Mouse (Mus musculus) heart, embryonic 12.5 days (tissue): ENCODE data around the gene Ddx28. TPM values are rescaled to one million over a fixed set of nuclear protein-coding genes. Genes with fewer than 3 reads are reported as not detected.
A peak's percentile ranks its signal among the peaks of the same experiment; 100 is the strongest.

Experiments
- ATAC-seq: fragments of 200-750 bp; cut with Nextera tagmentation; 2 replicates; pipeline ENCODE4 v1.8.0; 2017; ENCODE audit warnings: moderate TSS enrichment, moderate library complexity; ENCODE audit not compliant: insufficient number of reproducible peaks, low FRiP score
- H3K27ac ChIP-seq: fragments of 300-500 bp; sonication (generic); 2 replicates; pipeline ENCODE4 v1.5.1; 2016; ENCODE audit warnings: mild to moderate bottlenecking, moderate library complexity; ENCODE audit not compliant: poor library complexity, severe bottlenecking
- H3K27me3 ChIP-seq: fragments of 300-500 bp; sonication (generic); replicated peaks from 2 replicates; pipeline ENCODE4 v1.6.1; 2016; ENCODE audit warnings: mild to moderate bottlenecking, moderate library complexity
- H3K36me3 ChIP-seq: fragments of 300-500 bp; sonication (generic); 2 replicates; pipeline ENCODE4 v1.6.1; 2016; ENCODE audit warnings: mild to moderate bottlenecking, moderate library complexity
- H3K4me1 ChIP-seq: fragments of 300-500 bp; sonication (generic); replicated peaks from 2 replicates; pipeline ENCODE4 v1.6.1; 2016; ENCODE audit warnings: mild to moderate bottlenecking
- H3K4me2 ChIP-seq: fragments of 300-500 bp; sonication (generic); 2 replicates; pipeline ENCODE4 v1.6.1; 2016; ENCODE audit warnings: mild to moderate bottlenecking, moderate library complexity
- H3K4me3 ChIP-seq: fragments of 300-500 bp; sonication (generic); 2 replicates; pipeline ENCODE4 v1.5.1; 2016; ENCODE audit warnings: mild to moderate bottlenecking
- H3K9ac ChIP-seq: fragments of 300-500 bp; sonication (generic); 2 replicates; pipeline ENCODE4 v1.6.1; 2016; ENCODE audit warnings: mild to moderate bottlenecking, moderate library complexity
- H3K9me3 ChIP-seq: fragments of 300-500 bp; sonication (generic); replicated peaks from 2 replicates; pipeline ENCODE4 v1.6.1; 2016; ENCODE audit warnings: mild to moderate bottlenecking, moderate library complexity
- WGBS: fragments of 180-500 bp; shearing (Covaris S2); methylation state at CpG from one replicate; pipeline ENCODE4 v1.1.7; 2016; 5-methylcytosine and 5-hydroxymethylcytosine counted together
- polyA plus RNA-seq: library from polyadenylated mRNA; unstranded; fragments of >200 nt; fragmentation: Nextera tagmentation; extraction: Ambion mirVana; gene quantifications from 2 replicates; pipeline ENCODE4 v1.2.1, GENCODE M21; 2016

Ddx28 gene
- polyA plus RNA-seq: 12.7 and 13.7 TPM in 2 replicates

- H3K27ac ChIP-seq: peak within 1 kb of the TSS; percentile 40; the same call in 1 of the 2 replicates
- 2% methylated on average over 6 of the region's 6 CpGs for WGBS
- peak within 1 kb of the TSS; percentile 87 for H3K4me3 ChIP-seq
- no peaks in the 10 kb centered on the region for H3K27me3 ChIP-seq
- H3K4me1 ChIP-seq: peaks cover 16% of the 10 kb centered on the region
- no peaks in the 10 kb centered on the region for H3K9me3 ChIP-seq
- peak within 1 kb of the TSS; percentile 90 for H3K9ac ChIP-seq
- peaks cover 8% of the 10 kb centered on the region; the same call in 1 of the 2 replicates for H3K36me3 ChIP-seq
- H3K4me2 ChIP-seq: peak within 1 kb of the TSS; percentile 96
- no peak for ATAC-seq
Measured at GRCm38 (mm10) chr8:106011643-106011986, at the start of gene Ddx28. Gene Ddx28, minus strand, starts transcription at chr8:106011882.

DNA sequence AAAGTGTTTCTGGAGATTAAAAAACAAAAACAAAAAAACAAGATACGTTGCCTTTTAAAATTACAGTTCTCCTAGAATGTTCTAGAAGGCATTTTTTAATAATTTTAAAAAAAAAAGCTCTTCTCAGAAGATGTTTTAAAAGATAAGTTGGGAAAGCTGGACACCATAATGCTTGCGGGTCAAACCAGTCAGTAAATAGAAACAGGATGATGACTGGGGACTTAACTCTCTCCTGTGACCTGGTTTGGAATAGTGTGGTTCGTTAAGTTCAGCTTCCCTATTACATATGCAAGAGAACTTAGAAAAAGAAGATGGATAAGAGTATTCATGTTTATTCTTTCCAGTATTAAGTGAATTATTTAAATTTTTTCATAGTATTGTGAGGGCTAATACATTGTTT is 48.8 kb upstream of the Ddx28 start:
- Histone ChIP-seq H3K4me2 (peak overlapping the region; percentile 66), H3K27ac (0 out of 2 replicates have a peak overlapping the region, but pooled peaks have one; percentile 93), H3K4me3 (peak overlapping the region; percentile 76), H3K27me3 (no peaks in the 10 kb centered on the region), H3K4me1 (peaks cover 23% of the 10 kb centered on the region), H3K36me3 (no peaks in the 10 kb centered on the region), H3K9ac (no peak overlapping the region; the same call in 1 of the 2 replicates), H3K9me3 (no peaks in the 10 kb centered on the region)
- no peak for ATAC-seq
- 6% methylated on average over 3 of the region's 3 CpGs for WGBS

DNA sequence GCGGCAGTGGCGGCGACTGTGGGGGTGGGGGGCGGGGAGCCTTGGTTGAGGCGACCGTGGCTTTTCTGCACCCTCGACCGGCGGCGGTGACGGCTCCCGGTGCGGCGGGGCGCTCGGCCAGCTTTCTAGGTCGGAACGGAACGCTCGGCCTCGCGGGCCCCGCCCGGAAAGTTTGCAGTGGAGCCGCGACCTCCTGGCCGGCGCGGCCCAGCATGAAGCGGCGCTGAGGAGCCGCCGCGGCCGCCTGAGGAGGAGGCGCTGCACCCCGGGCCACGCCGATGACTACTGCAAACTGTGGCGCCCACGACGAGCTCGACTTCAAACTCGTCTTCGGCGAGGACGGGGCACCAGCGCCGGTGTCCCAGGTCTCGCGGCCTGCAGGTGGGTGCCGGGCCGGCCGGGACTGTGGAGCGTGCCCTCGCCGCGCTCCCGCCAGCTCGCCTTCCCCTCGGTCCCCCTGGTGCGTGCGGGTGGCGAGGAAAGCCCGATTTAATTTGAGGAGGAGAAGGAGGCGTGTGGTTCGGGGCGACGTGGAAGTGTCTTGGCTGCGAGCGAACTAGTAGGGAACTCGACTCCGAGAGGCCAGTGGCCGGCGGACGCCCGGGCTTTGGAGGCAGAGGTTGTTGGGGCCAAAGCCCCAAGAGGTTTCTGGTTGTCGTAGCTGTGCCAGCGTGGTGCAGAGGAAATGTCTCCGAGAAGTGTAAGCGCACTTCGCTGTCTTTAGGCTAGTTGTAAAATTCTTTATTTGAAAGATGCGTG is 48.1 kb upstream of the Ddx28 start:
- WGBS: under 1% methylated on average over 78 of the region's 83 CpGs
- Histone ChIP-seq H3K9ac (peak overlapping the region; percentile 87), H3K27ac (peak overlapping the region; percentile 93), H3K4me2 (peak overlapping the region; percentile 81), H3K27me3 (no peaks in the 10 kb centered on the region), H3K4me3 (peak overlapping the region; percentile 76), H3K9me3 (no peaks in the 10 kb centered on the region), H3K36me3 (no peaks in the 10 kb centered on the region), H3K4me1 (peaks cover 23% of the 10 kb centered on the region)
- ATAC-seq: peak; percentile 82

DNA sequence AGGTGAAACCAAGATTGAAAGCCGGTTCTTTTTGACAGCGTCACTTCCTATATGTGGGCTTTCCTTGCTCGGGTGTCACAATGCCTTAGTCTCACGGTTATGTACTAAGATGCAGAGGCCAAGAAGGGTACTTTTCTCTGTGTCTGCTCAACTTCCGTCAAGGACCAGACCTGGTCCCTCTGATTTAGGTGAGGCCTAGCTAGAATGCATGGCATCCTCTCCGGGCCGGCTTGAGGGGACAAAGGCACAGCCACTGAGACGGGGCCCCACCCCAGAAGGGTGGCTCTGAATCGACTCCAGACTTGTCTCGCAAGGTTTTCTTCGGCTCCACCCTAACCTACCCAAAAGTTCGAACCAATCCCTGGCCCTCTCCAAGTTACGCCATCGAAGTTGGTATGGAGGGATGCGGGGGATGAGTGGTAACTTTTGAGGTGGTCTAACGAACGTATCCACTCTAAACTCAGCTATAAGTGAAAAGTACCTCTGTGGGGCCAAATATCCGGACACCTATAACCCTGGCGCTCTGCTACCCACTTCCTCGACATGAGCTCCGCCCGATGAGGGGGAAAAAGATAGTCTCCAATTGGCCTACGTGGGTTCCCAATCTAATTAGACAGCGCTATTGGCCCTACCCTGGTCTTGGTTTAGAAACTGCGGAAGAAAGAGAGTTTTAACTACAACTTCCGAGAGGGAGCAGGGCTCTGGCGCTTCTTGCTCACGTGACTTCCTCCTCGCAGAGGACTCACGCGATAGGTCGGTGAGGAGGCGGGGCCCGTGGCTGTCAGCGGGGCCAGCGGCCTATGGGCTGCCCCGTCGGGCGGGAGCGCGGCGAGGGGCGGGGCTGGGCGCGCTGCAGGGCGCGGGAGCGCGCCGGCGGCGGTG is 47.3 kb upstream of the Ddx28 start, which contains the start of gene Nfatc3:
Gene Nfatc3, plus strand, starts transcription at position 110 of the 882 bp plus-strand sequence.
- Histone ChIP-seq H3K9me3 (no peaks in the 10 kb centered on the region), H3K4me2 (peak within 1 kb of the TSS; percentile 81), H3K4me1 (peaks cover 26% of the 10 kb centered on the region), H3K9ac (peak within 1 kb of the TSS; percentile 87), H3K27me3 (no peaks in the 10 kb centered on the region), H3K36me3 (0 out of 2 replicates have a peak, but pooled peaks cover 6% of the 10 kb centered on the region), H3K4me3 (peak within 1 kb of the TSS; percentile 76), H3K27ac (peak within 1 kb of the TSS; percentile 93)
- ATAC-seq: peak; percentile 98
- WGBS: 1% methylated on average over 51 of the region's 52 CpGs

- no peak for ATAC-seq
- peaks cover 29% of the 10 kb centered on the region for H3K36me3 ChIP-seq
- no peak overlapping the region for H3K4me3 ChIP-seq
- WGBS: 83% methylated on average over 4 of the region's 4 CpGs
- peaks cover 19% of the 10 kb centered on the region for H3K4me1 ChIP-seq
- H3K9ac ChIP-seq: no peak overlapping the region
- H3K9me3 ChIP-seq: no peaks in the 10 kb centered on the region
- H3K4me2 ChIP-seq: no peak overlapping the region
- no peaks in the 10 kb centered on the region for H3K27me3 ChIP-seq
- H3K27ac ChIP-seq: no peak overlapping the region
Measured at GRCm38 (mm10) chr8:106056455-106056982, 44.8 kb upstream of the Ddx28 start.

GRCm38 (mm10) chr8:106055038-106055437 is 43.4 kb upstream of the Ddx28 start:
- ATAC-seq: no peak
- Histone ChIP-seq H3K27ac (no peak overlapping the region), H3K27me3 (no peaks in the 10 kb centered on the region), H3K9me3 (no peaks in the 10 kb centered on the region), H3K9ac (no peak overlapping the region), H3K4me3 (no peak overlapping the region), H3K4me2 (no peak overlapping the region), H3K36me3 (peaks cover 41% of the 10 kb centered on the region), H3K4me1 (peaks cover 12% of the 10 kb centered on the region)
- 68% methylated on average over 3 of the region's 3 CpGs for WGBS

GRCm38 (mm10) chr8:106054190-106054811 is 42.6 kb upstream of the Ddx28 start:
- Histone ChIP-seq H3K9ac (no peak overlapping the region), H3K27me3 (no peaks in the 10 kb centered on the region), H3K36me3 (peaks cover 48% of the 10 kb centered on the region), H3K4me2 (no peak overlapping the region), H3K4me1 (peaks cover 12% of the 10 kb centered on the region), H3K4me3 (no peak overlapping the region), H3K9me3 (no peaks in the 10 kb centered on the region), H3K27ac (no peak overlapping the region)
- ATAC-seq: no peak
- 67% methylated on average over 6 of the region's 6 CpGs for WGBS

DNA sequence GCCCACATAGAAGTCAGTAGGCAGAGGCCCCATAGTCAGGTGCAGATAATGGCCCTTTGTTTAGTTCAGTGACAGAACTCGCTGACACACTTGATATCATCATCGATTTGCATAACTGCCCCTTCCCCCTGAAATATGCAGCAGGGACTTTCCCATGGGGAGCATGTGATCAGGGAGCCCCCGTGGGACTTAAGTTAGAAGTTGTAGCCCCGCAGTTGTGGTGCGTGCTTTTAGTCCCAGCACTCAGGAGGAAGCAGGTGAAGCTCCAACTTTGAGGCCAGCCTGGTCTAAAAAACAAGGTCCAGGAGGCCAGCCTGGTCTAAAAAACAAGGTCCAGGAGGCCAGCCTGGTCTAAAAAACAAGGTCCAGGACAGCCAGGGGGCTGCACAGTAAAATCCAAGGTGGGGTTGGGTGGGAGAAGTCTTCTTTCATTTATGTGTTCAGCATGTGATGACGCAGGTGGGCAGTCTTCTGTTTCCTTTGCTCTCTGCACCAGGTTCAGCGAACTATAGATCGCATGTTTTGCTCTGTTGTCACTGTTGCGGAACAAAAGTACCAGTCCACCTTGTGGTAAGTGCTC is 40.9 kb upstream of the Ddx28 start:
- Histone ChIP-seq H3K27ac (no peak overlapping the region), H3K27me3 (no peaks in the 10 kb centered on the region), H3K4me1 (peaks cover 7% of the 10 kb centered on the region; the same call in 1 of the 2 replicates), H3K4me3 (no peak overlapping the region), H3K9me3 (no peaks in the 10 kb centered on the region), H3K4me2 (no peak overlapping the region), H3K9ac (no peak overlapping the region), H3K36me3 (peaks cover 53% of the 10 kb centered on the region)
- 85% methylated on average over 9 of the region's 9 CpGs for WGBS
- ATAC-seq: no peak

GRCm38 (mm10) chr8:106051068-106051467 is 39.4 kb upstream of the Ddx28 start:
- H3K27ac ChIP-seq: no peak overlapping the region
- no peak overlapping the region for H3K9ac ChIP-seq
- no peak for ATAC-seq
- H3K4me2 ChIP-seq: no peak overlapping the region
- H3K4me1 ChIP-seq: peaks cover 7% of the 10 kb centered on the region; the same call in 1 of the 2 replicates
- H3K9me3 ChIP-seq: no peaks in the 10 kb centered on the region
- peaks cover 60% of the 10 kb centered on the region for H3K36me3 ChIP-seq
- H3K27me3 ChIP-seq: no peaks in the 10 kb centered on the region
- no peak overlapping the region for H3K4me3 ChIP-seq
- 87% methylated on average over 3 of the region's 3 CpGs for WGBS

DNA sequence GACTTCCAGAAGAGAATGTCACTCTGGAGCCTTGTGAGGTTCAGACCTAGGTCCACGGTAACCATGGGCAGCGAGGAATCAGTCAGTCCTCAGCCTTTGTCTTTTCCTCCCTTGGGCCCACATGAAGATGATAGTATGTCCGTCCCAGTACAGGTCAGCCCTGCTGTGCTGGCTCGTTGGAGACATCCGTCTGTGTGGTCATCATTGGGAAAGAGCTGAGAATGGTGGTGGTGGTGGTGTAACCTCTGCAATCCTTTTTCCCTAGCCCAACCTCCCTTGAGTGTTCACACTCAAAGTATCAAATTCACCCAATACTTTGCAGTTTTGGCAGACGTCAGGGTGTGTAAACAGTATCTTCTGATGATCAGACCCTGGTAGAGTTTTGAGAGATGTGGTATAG is 38.2 kb upstream of the Ddx28 start:
- no peak overlapping the region for H3K9ac ChIP-seq
- no peak overlapping the region for H3K27ac ChIP-seq
- no peak overlapping the region for H3K4me3 ChIP-seq
- H3K9me3 ChIP-seq: no peaks in the 10 kb centered on the region
- H3K4me2 ChIP-seq: no peak overlapping the region
- peaks cover 64% of the 10 kb centered on the region for H3K36me3 ChIP-seq
- ATAC-seq: no peak
- WGBS: 84% methylated on average over 6 of the region's 6 CpGs
- H3K4me1 ChIP-seq: peaks cover 7% of the 10 kb centered on the region; the same call in 1 of the 2 replicates
- no peaks in the 10 kb centered on the region for H3K27me3 ChIP-seq
